Mouse (Mus musculus) stomach, embryonic 16.5 days (tissue): ENCODE measurements around the gene Gm21992. TPM values are rescaled to one million over a fixed set of nuclear protein-coding genes. Genes with fewer than 3 reads are reported as not detected.

Source experiments
- ATAC-seq: fragments of 200-750 bp; cut with Nextera tagmentation; 2 replicates; pipeline ENCODE4 v1.8.0; 2017; ENCODE audit warnings: moderate number of reproducible peaks, moderate TSS enrichment; ENCODE audit not compliant: insufficient read depth, low FRiP score
- H3K27ac ChIP-seq: fragments of 300-500 bp; sonication (generic); 2 replicates; pipeline ENCODE4 v1.5.1; 2014; ENCODE audit warnings: low read length
- H3K27me3 ChIP-seq: fragments of 300-500 bp; sonication (generic); 2 replicates; pipeline ENCODE4 v1.6.1; 2014; ENCODE audit warnings: low read length, control low read depth, mixed read lengths; ENCODE audit not compliant: control insufficient read depth, insufficient read depth
- H3K36me3 ChIP-seq: fragments of 300-500 bp; sonication (generic); 2 replicates; pipeline ENCODE4 v1.6.1; 2014; ENCODE audit warnings: low read length; ENCODE audit not compliant: control insufficient read depth, insufficient read depth
- H3K4me1 ChIP-seq: fragments of 300-500 bp; sonication (generic); 2 replicates; pipeline ENCODE4 v1.6.1; 2014; ENCODE audit warnings: low read length, control low read depth, mixed read lengths; ENCODE audit not compliant: control insufficient read depth, insufficient read depth
- H3K4me2 ChIP-seq: fragments of 300-500 bp; sonication (generic); 2 replicates; pipeline ENCODE4 v1.6.1; 2014; ENCODE audit warnings: low read depth, low read length, mixed read lengths
- H3K4me3 ChIP-seq: fragments of 300-500 bp; sonication (generic); replicated peaks from 2 replicates; pipeline ENCODE4 v1.5.1; 2014; ENCODE audit warnings: mild to moderate bottlenecking, low read length
- H3K9ac ChIP-seq: fragments of 300-500 bp; sonication (generic); 2 replicates; pipeline ENCODE4 v1.6.1; 2014; ENCODE audit warnings: low read length
- H3K9me3 ChIP-seq: fragments of 300-500 bp; sonication (generic); replicated peaks from 2 replicates; pipeline ENCODE4 v1.6.1; 2016; ENCODE audit warnings: low read length, control low read depth; ENCODE audit not compliant: control insufficient read depth
- WGBS: fragments of 180-500 bp; shearing (Covaris S2); extraction: QIAGEN DNeasy Blood & Tissue Kit; methylation state at CpG from one replicate; pipeline ENCODE4 v1.1.7; 2014; 5-methylcytosine and 5-hydroxymethylcytosine counted together
- polyA plus RNA-seq: library from polyadenylated mRNA; unstranded; fragments of >200 nt; fragmentation: Nextera tagmentation; extraction: Ambion mirVana; gene quantifications from 2 replicates; pipeline ENCODE4 v1.2.1, GENCODE M21; 2015

The Gm21992 gene
- polyA plus RNA-seq, 1 experiment from 2014 or later = 32.1 TPM

- H3K36me3 ChIP-seq = no peaks in the 10 kb centered on the region
- 0 out of 2 replicates have a peak, but pooled peaks cover 7% of the 10 kb centered on the region for H3K4me1 ChIP-seq
- H3K27ac ChIP-seq = no peak overlapping the region
- peak overlapping the region; percentile 80 for H3K4me2 ChIP-seq
- H3K4me3 ChIP-seq = no peak overlapping the region
- H3K9ac ChIP-seq = no peak overlapping the region; the same call in 1 of the 2 replicates
- peaks cover 17% of the 10 kb centered on the region for H3K27me3 ChIP-seq
- 35% methylated on average over 8 of the region's 8 CpGs for WGBS
- no peak for ATAC-seq
- no peaks in the 10 kb centered on the region for H3K9me3 ChIP-seq
Measured at GRCm38 (mm10) chr19:4698856-4699255, 112.6 kb downstream of the Gm21992 start.

- H3K9ac ChIP-seq = peak within 1 kb of the TSS; percentile 72
- H3K4me3 ChIP-seq = peak within 1 kb of the TSS; percentile 62
- no peaks in the 10 kb centered on the region for H3K36me3 ChIP-seq
- 0 out of 2 replicates have a peak, but pooled peaks cover 7% of the 10 kb centered on the region for H3K4me1 ChIP-seq
- no peak within 1 kb of the TSS for H3K27ac ChIP-seq
- WGBS = under 1% methylated on average over 40 of the region's 40 CpGs
- peak; percentile 68 for ATAC-seq
- peaks cover 17% of the 10 kb centered on the region for H3K27me3 ChIP-seq
- no peaks in the 10 kb centered on the region for H3K9me3 ChIP-seq
- peak within 1 kb of the TSS; percentile 80 for H3K4me2 ChIP-seq
Measured at GRCm38 (mm10) chr19:4698205-4698677, 113.2 kb downstream of the Gm21992 start, which contains the start of gene Gm960. Gene Gm960, minus strand, starts transcription at chr19:4698668.

GRCm38 (mm10) chr19:4697721-4698120, 113.7 kb downstream of the Gm21992 start:
- 75% methylated on average over 9 of the region's 9 CpGs for WGBS
- H3K4me1 ChIP-seq = 0 out of 2 replicates have a peak, but pooled peaks cover 7% of the 10 kb centered on the region
- peak overlapping the region; percentile 80 for H3K4me2 ChIP-seq
- peak overlapping the region; percentile 72; the same call in 1 of the 2 replicates for H3K9ac ChIP-seq
- no peaks in the 10 kb centered on the region for H3K9me3 ChIP-seq
- peaks cover 17% of the 10 kb centered on the region for H3K27me3 ChIP-seq
- no peak overlapping the region for H3K27ac ChIP-seq
- H3K4me3 ChIP-seq = peak overlapping the region; percentile 62
- H3K36me3 ChIP-seq = no peaks in the 10 kb centered on the region
- no peak for ATAC-seq

- Histone ChIP-seq H3K4me2 (no peak overlapping the region), H3K27ac (no peak overlapping the region), H3K36me3 (no peaks in the 10 kb centered on the region), H3K9me3 (no peaks in the 10 kb centered on the region), H3K27me3 (peaks cover 17% of the 10 kb centered on the region), H3K9ac (no peak overlapping the region), H3K4me3 (no peak overlapping the region), H3K4me1 (0 out of 2 replicates have a peak, but pooled peaks cover 7% of the 10 kb centered on the region)
- 92% methylated on average over 3 of the region's 3 CpGs for whole genome bisulfite sequencing
- no peak for ATAC-seq
Measured at GRCm38 (mm10) chr19:4697121-4697520, 114.3 kb downstream of the Gm21992 start.

GRCm38 (mm10) chr19:4694346-4694745, 117.1 kb downstream of the Gm21992 start:
- Histone ChIP-seq H3K4me3 (no peak overlapping the region), H3K9me3 (no peaks in the 10 kb centered on the region), H3K4me2 (no peak overlapping the region), H3K27me3 (peaks cover 13% of the 10 kb centered on the region), H3K36me3 (no peaks in the 10 kb centered on the region), H3K4me1 (0 out of 2 replicates have a peak, but pooled peaks cover 7% of the 10 kb centered on the region), H3K9ac (no peak overlapping the region), H3K27ac (no peak overlapping the region)
- WGBS = 59% methylated on average over 3 of the region's 3 CpGs
- ATAC-seq = no peak

Other genes with a start within 250 kb of the Gm21992 start
- gene Lrfn4, start 195.9 kb downstream of the Gm21992 start, polyA plus RNA-seq = 2.1 and 2.5 TPM in 2 replicates
- 64.7 and 66.0 TPM in 2 replicates for gene Rce1, start 186.0 kb downstream of the Gm21992 start, polyA plus RNA-seq
- 1.2 and 3.0 TPM in 2 replicates for gene Gm960, start 112.9 kb downstream of the Gm21992 start, polyA plus RNA-seq
- 4.7 and 5.5 TPM in 2 replicates for gene Sptbn2, start 100.4 kb downstream of the Gm21992 start, polyA plus RNA-seq
- 50.3 and 54.8 TPM in 2 replicates for gene Rbm4b, start 55.1 kb downstream of the Gm21992 start, polyA plus RNA-seq
- 47.4 and 47.5 TPM in 2 replicates for gene Rbm4, start 17.7 kb downstream of the Gm21992 start, polyA plus RNA-seq
- gene Rbm14, start within 50 bp of the Gm21992 start, polyA plus RNA-seq = 74.2 and 75.0 TPM in 2 replicates
- 56.6 and 60.3 TPM in 2 replicates for gene Ccs, start 27.7 kb upstream of the Gm21992 start, polyA plus RNA-seq
- 0.09 TPM in 1 of 2 replicates, not detected in the other for gene Ccdc87, start 27.8 kb upstream of the Gm21992 start, polyA plus RNA-seq
- gene Ctsf, start 43.5 kb upstream of the Gm21992 start, polyA plus RNA-seq = 28.4 and 34.1 TPM in 2 replicates
- 5.3 and 8.9 TPM in 2 replicates for gene Actn3, start 66.3 kb upstream of the Gm21992 start, polyA plus RNA-seq
- gene Zdhhc24, start 67.1 kb upstream of the Gm21992 start, polyA plus RNA-seq = 11.6 and 12.5 TPM in 2 replicates
- 2.8 and 3.6 TPM in 2 replicates for gene Bbs1, start 95.0 kb upstream of the Gm21992 start, polyA plus RNA-seq
- 119 and 134 TPM in 2 replicates for gene Dpp3, start 116.7 kb upstream of the Gm21992 start, polyA plus RNA-seq
- gene Peli3, start 131.5 kb upstream of the Gm21992 start, polyA plus RNA-seq = 1.8 and 1.9 TPM in 2 replicates
- 79.6 and 80.5 TPM in 2 replicates for gene Mrpl11, start 150.5 kb upstream of the Gm21992 start, polyA plus RNA-seq
- 0.23 and 0.34 TPM in 2 replicates for gene Npas4, start 178.7 kb upstream of the Gm21992 start, polyA plus RNA-seq
- 3.1 and 3.3 TPM in 2 replicates for gene Slc29a2, start 212.2 kb upstream of the Gm21992 start, polyA plus RNA-seq
- 41.8 and 44.1 TPM in 2 replicates for gene B4gat1, start 227.2 kb upstream of the Gm21992 start, polyA plus RNA-seq
- gene AC124502.3, start 227.3 kb upstream of the Gm21992 start, polyA plus RNA-seq = 0.99 and 1.3 TPM in 2 replicates
- gene Brms1, start 229.7 kb upstream of the Gm21992 start, polyA plus RNA-seq = 39.8 and 43.9 TPM in 2 replicates
- gene Rin1, start 238.9 kb upstream of the Gm21992 start, polyA plus RNA-seq = 4.5 and 4.9 TPM in 2 replicates